Mouse (Mus musculus): ENCODE measurements around the gene Gpr155.

Gpr155 gene

GRCm38 (mm10) chr2:73319218-73319617 is 67.2 kb downstream of the Gpr155 start:
- DNase-seq (ENCODE audit: low spot score) = no peak

DNA sequence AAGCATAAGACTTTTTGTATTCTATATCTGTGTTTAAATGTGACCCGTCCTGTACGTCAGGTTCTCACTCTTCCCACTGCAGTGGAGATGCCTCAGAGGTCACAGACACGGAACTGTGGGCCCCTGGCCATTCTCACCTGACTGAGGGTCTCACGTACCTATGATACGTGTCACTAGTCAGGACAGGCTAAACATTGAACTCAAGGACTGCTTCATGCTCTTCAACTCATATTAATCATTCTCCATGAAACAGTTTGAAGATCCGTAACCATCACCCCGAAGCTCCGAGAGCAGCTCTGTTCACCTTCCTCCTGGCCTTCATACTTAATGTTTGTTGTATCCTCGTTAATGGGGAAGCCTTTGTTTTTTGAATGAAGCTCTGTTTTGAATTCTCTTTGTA is 68.9 kb downstream of the Gpr155 start:
- DNase-seq (ENCODE audit: low spot score) = no peak

DNA sequence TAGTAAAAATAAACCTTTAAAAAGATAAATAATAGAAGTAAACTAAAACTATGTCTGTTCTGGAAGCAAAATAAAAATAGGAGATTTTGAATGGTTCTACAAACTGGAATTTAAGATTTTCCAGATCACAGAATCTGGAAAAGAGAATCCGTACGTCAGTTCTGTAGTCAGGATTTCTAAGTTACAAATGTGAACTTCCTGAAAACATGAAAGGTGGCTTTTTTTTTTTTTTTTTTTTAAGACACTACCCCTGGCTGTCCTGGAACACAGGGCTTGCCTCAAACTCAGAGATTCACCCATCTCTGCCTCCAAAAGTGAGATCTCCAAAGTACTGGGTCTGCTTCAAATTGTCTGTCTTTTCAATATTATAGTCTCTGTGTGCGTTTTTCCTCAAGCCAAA is 72.1 kb downstream of the Gpr155 start:
- no peak for DNase-seq (ENCODE audit: low spot score)

GRCm38 (mm10) chr2:73313117-73313501 is 73.3 kb downstream of the Gpr155 start:
- DNase-seq (ENCODE audit: low spot score) = peak; percentile 42

DNA sequence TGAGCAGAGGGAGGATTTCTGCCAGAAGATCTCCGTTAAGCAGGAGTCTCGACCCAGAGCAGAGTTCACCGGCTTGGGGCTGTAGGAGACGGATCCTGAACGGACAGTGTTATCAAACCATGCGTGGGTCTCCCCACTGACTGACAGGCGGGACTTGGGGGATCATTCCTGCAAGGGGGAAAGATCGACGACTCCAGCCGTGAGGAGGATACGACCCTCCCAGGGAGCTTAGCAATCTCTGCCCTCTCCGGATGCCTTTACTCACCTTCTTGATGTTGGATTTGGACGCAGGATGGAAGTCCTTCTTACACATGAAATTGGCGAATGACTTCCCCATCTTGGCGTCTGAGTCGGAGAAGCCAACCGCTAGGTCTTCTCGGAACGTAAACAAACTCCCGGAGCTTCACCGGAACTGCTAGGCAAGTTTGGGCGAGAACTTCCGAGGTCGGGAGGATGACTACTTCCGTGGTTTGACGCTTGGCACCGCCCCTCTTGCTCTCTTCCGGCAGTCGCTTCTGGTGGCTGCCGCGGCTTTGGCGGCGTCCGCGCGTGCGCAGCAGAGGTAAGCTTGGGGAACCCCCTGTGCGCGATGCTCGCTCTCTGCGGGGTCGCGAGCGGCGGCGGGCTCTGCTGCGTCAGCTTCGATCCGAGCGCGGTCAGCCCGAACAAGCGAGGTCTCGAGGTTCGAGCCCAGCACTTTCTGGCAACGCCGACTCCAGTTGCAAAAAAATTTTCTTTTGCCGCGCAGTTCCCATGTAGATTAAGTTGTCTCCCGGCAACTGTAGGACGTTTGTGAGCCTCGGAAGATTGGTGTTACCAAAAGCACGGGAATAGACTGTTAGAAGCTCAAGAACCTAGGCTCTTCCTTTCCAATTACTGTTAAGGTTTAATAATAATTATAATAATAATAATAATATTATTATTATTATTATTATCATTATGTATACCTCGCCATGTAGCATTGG is 73.9 kb downstream of the Gpr155 start, which contains the start of the genes Scrn3 and Cir1:
Gene Scrn3 (plus strand): TSS at position 450 of the 965 bp plus-strand sequence.
Gene Cir1 (minus strand): TSS at position 550 of the 965 bp plus-strand sequence.
- peak; percentile 93 for DNase-seq (ENCODE audit: low spot score)

GRCm38 (mm10) chr2:73306006-73306405 is 80.4 kb downstream of the Gpr155 start:
- no peak for DNase-seq (ENCODE audit: low spot score)

- DNase-seq (ENCODE audit: low spot score) = no peak
Measured at GRCm38 (mm10) chr2:73304506-73304905, 81.9 kb downstream of the Gpr155 start.

GRCm38 (mm10) chr2:73302722-73303121 is 83.7 kb downstream of the Gpr155 start:
- DNase-seq (ENCODE audit: low spot score) = no peak

- no peak for DNase-seq (ENCODE audit: low spot score)
Measured at GRCm38 (mm10) chr2:73301979-73302378, 84.4 kb downstream of the Gpr155 start.

- DNase-seq (ENCODE audit: low spot score) = no peak
Measured at GRCm38 (mm10) chr2:73298841-73299240, 87.5 kb downstream of the Gpr155 start.

DNA sequence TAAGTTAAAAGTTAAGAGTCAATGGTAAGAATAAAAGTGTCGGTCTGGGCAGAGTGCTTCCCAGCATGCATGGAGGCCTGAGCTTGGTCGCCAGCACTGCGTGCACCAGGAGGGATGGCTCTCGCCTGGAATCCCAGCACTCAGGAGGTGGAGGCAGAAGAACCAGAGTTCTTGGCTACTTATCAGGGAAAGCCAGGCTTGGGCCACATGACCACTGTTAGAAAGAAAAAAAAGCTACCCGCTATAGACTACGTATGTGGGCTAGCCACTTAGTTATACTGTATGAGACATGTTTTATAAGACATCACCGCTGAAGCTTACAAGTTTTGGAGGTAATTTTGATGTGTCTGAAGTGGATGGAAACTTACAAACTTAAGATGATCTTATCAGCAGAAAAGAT is 88.2 kb downstream of the Gpr155 start:
- DNase-seq (ENCODE audit: low spot score) = no peak

DNA sequence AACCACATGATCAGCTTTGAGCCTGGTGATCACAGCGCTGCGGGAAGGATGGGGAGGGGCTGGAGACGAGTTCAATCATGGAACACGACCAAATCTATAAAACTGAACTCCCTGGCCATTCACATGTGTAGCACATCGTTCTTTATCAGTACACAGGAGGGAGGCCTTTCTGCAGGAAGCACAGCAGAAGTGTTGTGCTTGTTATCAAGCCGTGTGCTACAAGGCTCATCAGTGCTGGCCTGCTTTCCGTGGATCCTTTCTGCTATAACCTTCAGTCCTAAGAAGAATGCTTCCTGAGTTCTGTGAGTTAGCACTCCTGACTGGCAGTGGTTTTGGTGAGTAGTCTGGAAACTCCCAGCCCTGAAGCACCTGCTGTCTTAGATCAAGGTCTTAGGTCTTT is 91.3 kb downstream of the Gpr155 start:
- no peak for DNase-seq (ENCODE audit: low spot score)

All from ovary, postnatal 36 days (tissue).